Mouse (Mus musculus) MN1 (cell line): Measurements from ENCODE around the gene Xlr5b.
"Not testable (repeated sequence)": the region's sequence is repeated elsewhere in the genome, so short reads cannot be mapped to it uniquely, and the experiment has no call there.

Source experiments
- DNase-seq: peaks from one replicate; pipeline ENCODE4 v3.0.0-alpha.2; 2016; ENCODE audit warnings: low spot score

The Xlr5b gene

DNA sequence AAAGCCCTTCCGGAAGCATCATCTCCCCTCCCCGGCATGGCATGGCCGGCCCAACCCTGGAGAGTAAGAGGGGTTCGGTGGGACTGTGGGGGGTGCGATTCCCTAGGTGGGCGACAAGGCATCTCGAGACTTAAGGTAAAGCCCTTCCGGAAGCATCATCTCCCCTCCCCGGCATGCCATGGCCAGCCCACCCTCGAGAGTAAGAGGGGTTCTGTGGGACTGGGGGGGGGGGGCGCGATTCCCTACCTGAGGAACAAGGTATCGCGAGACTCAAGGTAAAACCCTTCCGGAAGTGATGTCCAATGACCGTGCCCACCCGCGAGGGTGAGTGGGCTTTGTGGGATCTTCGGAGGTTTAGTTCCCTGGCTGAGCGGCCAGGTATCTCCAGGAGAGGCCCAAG is at the start of gene Xlr5b:
Gene Xlr5b, plus strand, starts transcription at position 301 of the 400 bp plus-strand sequence.
- DNase-seq, result not testable (repeated sequence)

DNA sequence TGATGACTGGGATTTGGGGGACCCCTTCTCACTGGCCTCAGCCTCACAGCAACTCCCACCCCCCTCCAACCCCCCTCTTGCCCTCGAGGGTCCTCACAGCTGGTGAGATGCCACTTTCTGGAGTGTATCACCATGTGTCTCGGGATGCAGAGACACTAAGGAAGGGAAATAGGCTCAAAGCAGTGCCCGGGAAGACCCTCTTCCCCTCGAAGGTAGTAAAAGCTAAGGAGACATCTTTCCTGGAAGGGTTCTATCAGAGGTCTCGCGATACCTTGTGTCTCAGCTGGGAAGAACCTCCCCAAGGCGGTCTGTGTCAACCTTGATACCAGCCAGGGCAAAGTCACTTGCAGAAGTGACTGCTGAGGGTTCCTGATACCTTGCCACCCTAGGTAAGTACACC is 31.8 kb upstream of the Xlr5b start, which contains the start of gene Gm14685:
Gene Gm14685, plus strand, starts transcription at position 301 of the 400 bp plus-strand sequence.
- not testable (repeated sequence) for DNase-seq

DNA sequence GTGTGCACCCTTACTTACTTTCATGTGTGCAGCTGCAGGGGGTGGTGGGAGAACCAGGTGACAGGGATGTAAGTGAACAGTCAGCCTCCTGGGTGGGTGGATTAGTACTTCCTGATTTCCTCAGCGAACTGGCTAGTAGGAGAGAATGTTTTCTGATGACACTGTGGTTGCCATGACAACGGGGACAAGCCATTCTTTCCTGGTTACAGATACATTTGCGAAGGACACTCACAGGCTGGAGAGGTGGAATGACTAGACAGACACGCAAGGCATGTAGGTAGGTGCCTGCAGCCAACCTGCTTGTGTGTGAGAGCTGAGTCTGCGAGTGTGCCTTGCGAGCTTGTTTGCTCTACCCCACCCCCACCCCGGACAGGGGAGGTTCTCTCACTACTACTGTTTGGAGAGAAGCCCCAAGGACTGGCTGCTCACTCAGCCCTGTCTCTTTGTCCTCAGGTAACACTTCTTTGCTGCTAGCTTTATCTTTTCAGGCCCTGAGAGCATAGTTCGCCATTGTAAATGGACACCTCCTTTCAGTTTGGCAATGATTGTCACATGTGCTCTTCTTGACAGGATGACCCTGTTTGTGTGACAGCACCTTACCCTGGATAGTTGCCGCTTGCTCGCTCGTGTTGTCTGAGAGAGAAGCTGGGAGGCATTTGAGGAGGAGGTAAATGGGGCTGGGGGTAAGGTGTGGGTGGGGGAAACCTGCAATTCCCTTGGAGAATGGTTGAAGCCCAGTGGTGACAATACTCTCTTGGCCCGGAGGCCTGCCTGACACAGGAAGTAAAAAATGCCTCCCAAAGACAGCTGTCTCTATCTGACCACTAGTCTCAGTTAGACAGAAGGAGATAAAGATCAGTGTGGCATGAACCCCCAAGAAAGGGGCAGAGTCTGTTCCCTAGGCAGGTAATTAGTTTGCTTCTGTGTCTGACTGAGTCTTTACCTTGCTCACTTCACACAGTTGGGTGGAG is 25.5 kb upstream of the Xlr5b start:
- not testable (repeated sequence) for DNase-seq

DNA sequence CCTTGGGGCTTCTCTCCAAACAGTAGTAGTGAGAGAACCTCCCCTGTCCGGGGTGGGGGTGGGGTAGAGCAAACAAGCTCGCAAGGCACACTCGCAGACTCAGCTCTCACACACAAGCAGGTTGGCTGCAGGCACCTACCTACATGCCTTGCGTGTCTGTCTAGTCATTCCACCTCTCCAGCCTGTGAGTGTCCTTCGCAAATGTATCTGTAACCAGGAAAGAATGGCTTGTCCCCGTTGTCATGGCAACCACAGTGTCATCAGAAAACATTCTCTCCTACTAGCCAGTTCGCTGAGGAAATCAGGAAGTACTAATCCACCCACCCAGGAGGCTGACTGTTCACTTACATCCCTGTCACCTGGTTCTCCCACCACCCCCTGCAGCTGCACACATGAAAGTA is 5.4 kb upstream of the Xlr5b start:
- not testable (repeated sequence) for DNase-seq

DNA sequence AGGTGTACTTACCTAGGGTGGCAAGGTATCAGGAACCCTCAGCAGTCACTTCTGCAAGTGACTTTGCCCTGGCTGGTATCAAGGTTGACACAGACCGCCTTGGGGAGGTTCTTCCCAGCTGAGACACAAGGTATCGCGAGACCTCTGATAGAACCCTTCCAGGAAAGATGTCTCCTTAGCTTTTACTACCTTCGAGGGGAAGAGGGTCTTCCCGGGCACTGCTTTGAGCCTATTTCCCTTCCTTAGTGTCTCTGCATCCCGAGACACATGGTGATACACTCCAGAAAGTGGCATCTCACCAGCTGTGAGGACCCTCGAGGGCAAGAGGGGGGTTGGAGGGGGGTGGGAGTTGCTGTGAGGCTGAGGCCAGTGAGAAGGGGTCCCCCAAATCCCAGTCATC is 754 bp downstream of the Xlr5b start, which contains the start of gene DXBay18:
Gene DXBay18, minus strand, starts transcription at position 101 of the 400 bp plus-strand sequence.
- not testable (repeated sequence) for DNase-seq

DNA sequence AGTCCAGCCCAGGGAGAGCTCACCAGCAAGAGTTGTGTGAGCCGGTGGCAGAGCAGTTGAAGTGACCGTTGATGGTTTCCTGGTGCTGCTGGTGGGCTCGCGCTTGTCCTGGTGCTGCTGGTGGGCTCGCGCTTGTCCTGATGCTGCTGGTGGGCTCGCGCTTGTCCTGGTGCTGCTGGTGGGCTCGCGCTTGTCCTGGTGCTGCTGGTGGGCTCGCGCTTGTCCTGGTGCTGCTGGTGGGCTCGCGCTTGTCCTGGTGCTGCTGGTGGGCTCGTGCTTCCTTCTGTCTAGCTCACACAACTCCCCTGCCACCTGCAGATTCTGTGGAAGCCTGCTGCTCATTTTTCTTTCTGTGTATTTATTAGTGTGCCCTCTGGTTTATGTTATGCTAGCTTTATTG is 28.3 kb downstream of the Xlr5b start, which contains the start of gene Spin2d:
Gene Spin2d, minus strand, starts transcription at position 101 of the 400 bp plus-strand sequence.
- DNase-seq, result not testable (repeated sequence)

DNA sequence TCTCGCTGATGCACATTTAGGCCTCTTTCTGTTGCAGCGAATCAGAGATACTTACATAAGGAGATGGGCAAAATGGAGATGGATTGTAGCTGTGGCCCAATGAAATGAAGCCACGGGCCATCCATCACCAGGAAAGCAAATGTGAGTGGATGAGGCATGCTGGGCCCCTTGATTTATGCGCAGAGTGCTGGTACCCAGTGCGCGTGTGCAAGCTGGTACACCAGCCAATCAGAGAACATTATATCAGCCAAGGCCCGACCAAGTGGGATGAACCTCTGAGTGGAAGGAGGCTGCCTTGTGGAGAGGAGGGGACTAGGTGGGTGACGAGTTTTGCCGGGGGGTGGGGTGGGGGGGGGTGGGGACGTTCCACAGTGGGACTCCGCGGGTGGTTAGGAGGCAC is 43.3 kb downstream of the Xlr5b start, which contains the start of gene Xlr3b:
Gene Xlr3b, plus strand, starts transcription at position 274 of the 400 bp plus-strand sequence.
- peak; percentile 67 for DNase-seq
